Mouse (Mus musculus): Measurements from ENCODE around the gene Ctsll3.

Gene Ctsll3

GRCm38 (mm10) chr13:60802749-60803148, at the start of gene Ctsll3:
Gene Ctsll3 (minus strand): TSS chr13:60802849.
- no peak for DNase-seq (ENCODE audit: low read depth)

- peak; percentile 94 for DNase-seq (ENCODE audit: low read depth)
These were observed 45.8 kb upstream of the Ctsll3 start for GRCm38 (mm10) chr13:60848241-60849120.

GRCm38 (mm10) chr13:60843153-60843552, 40.5 kb upstream of the Ctsll3 start:
- no peak for DNase-seq (ENCODE audit: low read depth)

- no peak for DNase-seq (ENCODE audit: low read depth)
These were observed 40.1 kb upstream of the Ctsll3 start for GRCm38 (mm10) chr13:60842703-60843102.

- peak; percentile 74 for DNase-seq (ENCODE audit: low read depth)
These were observed 36.8 kb upstream of the Ctsll3 start for GRCm38 (mm10) chr13:60839353-60839902.

- peak; percentile 84 for DNase-seq (ENCODE audit: low read depth)
These were observed 23.4 kb upstream of the Ctsll3 start for GRCm38 (mm10) chr13:60826052-60826451.

GRCm38 (mm10) chr13:60820486-60821175, 18.0 kb upstream of the Ctsll3 start:
- DNase-seq (ENCODE audit: low read depth) = no peak

- DNase-seq (ENCODE audit: low read depth) = peak; percentile 68
These were observed 16.8 kb upstream of the Ctsll3 start for GRCm38 (mm10) chr13:60819469-60819868.

GRCm38 (mm10) chr13:60813722-60814121, 11.1 kb upstream of the Ctsll3 start:
- DNase-seq (ENCODE audit: low read depth) = no peak

- no peak for DNase-seq (ENCODE audit: low read depth)
These were observed 10.1 kb upstream of the Ctsll3 start for GRCm38 (mm10) chr13:60812768-60813167.

GRCm38 (mm10) chr13:60809690-60810089, 7.0 kb upstream of the Ctsll3 start:
- no peak for DNase-seq (ENCODE audit: low read depth)

GRCm38 (mm10) chr13:60789466-60789865, 13.2 kb downstream of the Ctsll3 start:
- no peak for DNase-seq (ENCODE audit: low read depth)

GRCm38 (mm10) chr13:60786264-60786663, 16.4 kb downstream of the Ctsll3 start, which contains the start of gene BC051665:
Gene BC051665 (minus strand): TSS chr13:60786364.
- no peak for DNase-seq (ENCODE audit: low read depth)

GRCm38 (mm10) chr13:60783301-60783700, 19.3 kb downstream of the Ctsll3 start:
- no peak for DNase-seq (ENCODE audit: low read depth)

- no peak for DNase-seq (ENCODE audit: low read depth)
These were observed 22.1 kb downstream of the Ctsll3 start for GRCm38 (mm10) chr13:60780534-60780933.

- no peak for DNase-seq (ENCODE audit: low read depth)
These were observed 41.5 kb downstream of the Ctsll3 start for GRCm38 (mm10) chr13:60761161-60761560.

GRCm38 (mm10) chr13:60760392-60760791, 42.3 kb downstream of the Ctsll3 start:
- DNase-seq (ENCODE audit: low read depth) = no peak

GRCm38 (mm10) chr13:60759136-60759535, 43.5 kb downstream of the Ctsll3 start:
- DNase-seq (ENCODE audit: low read depth) = peak; percentile 42

GRCm38 (mm10) chr13:60757292-60757691, 45.4 kb downstream of the Ctsll3 start:
- no peak for DNase-seq (ENCODE audit: low read depth)

GRCm38 (mm10) chr13:60755251-60755650, 47.4 kb downstream of the Ctsll3 start:
- DNase-seq (ENCODE audit: low read depth) = no peak

GRCm38 (mm10) chr13:60753216-60753615, 49.4 kb downstream of the Ctsll3 start:
- DNase-seq (ENCODE audit: low read depth) = no peak

- no peak for DNase-seq (ENCODE audit: low read depth)
These were observed 51.7 kb downstream of the Ctsll3 start for GRCm38 (mm10) chr13:60750930-60751329.

GRCm38 (mm10) chr13:60748556-60748955, 54.1 kb downstream of the Ctsll3 start:
- DNase-seq (ENCODE audit: low read depth) = peak; percentile 60
